Mouse (Mus musculus) hindbrain, embryonic 14.5 days (tissue): ENCODE data around the gene Hspb8. TPM values are rescaled to one million over a fixed set of nuclear protein-coding genes. Genes with fewer than 3 reads are reported as not detected.

Experiments used
- ATAC-seq: fragments of 200-750 bp; cut with Nextera tagmentation; 2 replicates; pipeline ENCODE4 v1.8.0; 2017; ENCODE audit warnings: moderate number of reproducible peaks, mild to moderate bottlenecking, moderate TSS enrichment, moderate library complexity; ENCODE audit not compliant: low FRiP score
- DNase-seq: peaks from one replicate; pipeline ENCODE4 v3.0.0-alpha.2; 2015; ENCODE audit warnings: low spot score
- H3K27ac ChIP-seq: fragments of 300-500 bp; sonication (generic); 2 replicates; pipeline ENCODE4 v1.5.1; 2014; ENCODE audit warnings: mild to moderate bottlenecking, moderate library complexity
- H3K27me3 ChIP-seq: fragments of 300-500 bp; sonication (generic); 2 replicates; pipeline ENCODE4 v1.6.1; 2014; ENCODE audit warnings: mild to moderate bottlenecking, low read length, mixed read lengths; ENCODE audit not compliant: control insufficient read depth, insufficient read depth
- H3K36me3 ChIP-seq: fragments of 300-500 bp; sonication (generic); replicated peaks from 2 replicates; pipeline ENCODE4 v1.6.1; 2014; ENCODE audit not compliant: control insufficient read depth, insufficient read depth
- H3K4me1 ChIP-seq: fragments of 300-500 bp; sonication (generic); replicated peaks from 2 replicates; pipeline ENCODE4 v1.6.1; 2014; ENCODE audit warnings: antibody characterized with exemption, low read length, mixed read lengths; ENCODE audit not compliant: control insufficient read depth, insufficient read depth
- H3K4me2 ChIP-seq: fragments of 300-500 bp; sonication (generic); replicated peaks from 2 replicates; pipeline ENCODE4 v1.6.1; 2014; ENCODE audit warnings: mild to moderate bottlenecking, moderate library complexity
- H3K4me3 ChIP-seq: fragments of 300-500 bp; sonication (generic); replicated peaks from 2 replicates; pipeline ENCODE4 v1.5.1; 2014; ENCODE audit warnings: mild to moderate bottlenecking, low read length
- H3K9ac ChIP-seq: fragments of 300-500 bp; sonication (generic); 2 replicates; pipeline ENCODE4 v1.6.1; 2014
- H3K9me3 ChIP-seq: fragments of 300-500 bp; sonication (generic); 2 replicates; pipeline ENCODE4 v1.6.1; 2016; ENCODE audit warnings: low read length; ENCODE audit not compliant: control insufficient read depth
- WGBS: fragments of 180-500 bp; shearing (Covaris S2); extraction: QIAGEN DNeasy Blood & Tissue Kit; methylation state at CpG from one replicate; pipeline ENCODE4 v1.1.7; 2014; 5-methylcytosine and 5-hydroxymethylcytosine counted together
- polyA plus RNA-seq: library from polyadenylated mRNA; unstranded; fragments of >200 nt; fragmentation: Nextera tagmentation; extraction: Ambion mirVana; gene quantifications from 2 replicates; pipeline ENCODE4 v1.2.1, GENCODE M21; 2014

The Hspb8 gene
- polyA plus RNA-seq, 1 experiment from 2014 or later, result 5.6 TPM

DNA sequence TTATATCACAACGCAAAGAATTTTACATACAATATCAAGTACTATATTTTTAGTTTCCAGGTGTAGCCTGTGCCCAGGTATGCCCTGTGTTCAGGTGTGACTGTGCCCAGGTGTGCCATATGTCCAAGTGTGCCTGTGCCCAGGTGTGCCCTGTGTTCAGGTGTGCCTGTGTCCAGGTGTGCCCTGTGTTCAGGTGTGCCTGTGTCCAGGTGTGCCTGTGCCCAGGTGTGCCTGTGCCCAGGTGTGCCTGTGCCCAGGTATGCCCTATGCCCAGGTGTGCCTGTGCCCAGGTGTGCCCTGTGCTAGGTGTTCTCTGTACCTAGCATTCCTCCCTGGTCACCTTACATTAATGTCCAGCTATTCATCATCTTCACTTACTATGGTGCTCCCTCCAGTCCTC is 16.7 kb downstream of the Hspb8 start:
- Histone ChIP-seq H3K27me3 (no peaks in the 10 kb centered on the region), H3K4me1 (peaks cover 21% of the 10 kb centered on the region; the same call in 1 of the 2 replicates), H3K4me3 (no peak overlapping the region), H3K4me2 (no peak overlapping the region), H3K9me3 (no peaks in the 10 kb centered on the region), H3K9ac (no peak overlapping the region), H3K36me3 (no peaks in the 10 kb centered on the region), H3K27ac (no peak overlapping the region)
- DNase-seq (no peak), ATAC-seq (no peak)
- WGBS, result 98% methylated on average over 1 of the region's 1 CpGs

DNA sequence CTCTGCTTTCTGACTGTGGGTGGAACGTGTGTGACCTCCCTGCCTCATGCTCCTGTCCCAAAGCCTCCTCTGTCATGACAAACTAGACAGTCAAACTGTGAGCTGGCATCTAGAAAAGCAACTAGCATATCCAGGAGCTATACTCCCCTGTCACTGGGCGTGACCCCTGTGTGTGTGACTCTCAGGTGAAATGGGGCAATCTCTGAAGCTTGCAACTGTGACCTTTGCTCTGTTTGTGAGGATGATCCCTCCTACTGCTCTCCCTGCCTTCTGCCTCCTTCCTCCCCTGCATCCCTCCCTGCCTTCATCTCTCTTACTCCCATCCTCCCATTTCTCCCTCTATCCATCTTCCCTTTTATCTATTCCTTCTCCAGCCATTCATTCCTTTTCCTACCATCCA is 18.6 kb downstream of the Hspb8 start:
- H3K27me3 ChIP-seq, result no peaks in the 10 kb centered on the region
- WGBS, result 83% methylated on average over 2 of the region's 2 CpGs
- ATAC-seq, result no peak
- H3K36me3 ChIP-seq, result no peaks in the 10 kb centered on the region
- no peak overlapping the region for H3K4me3 ChIP-seq
- H3K9me3 ChIP-seq, result no peaks in the 10 kb centered on the region
- H3K27ac ChIP-seq, result no peak overlapping the region
- no peak overlapping the region for H3K9ac ChIP-seq
- no peak for DNase-seq
- no peak overlapping the region for H3K4me2 ChIP-seq
- H3K4me1 ChIP-seq, result peaks cover 7% of the 10 kb centered on the region; the same call in 1 of the 2 replicates

DNA sequence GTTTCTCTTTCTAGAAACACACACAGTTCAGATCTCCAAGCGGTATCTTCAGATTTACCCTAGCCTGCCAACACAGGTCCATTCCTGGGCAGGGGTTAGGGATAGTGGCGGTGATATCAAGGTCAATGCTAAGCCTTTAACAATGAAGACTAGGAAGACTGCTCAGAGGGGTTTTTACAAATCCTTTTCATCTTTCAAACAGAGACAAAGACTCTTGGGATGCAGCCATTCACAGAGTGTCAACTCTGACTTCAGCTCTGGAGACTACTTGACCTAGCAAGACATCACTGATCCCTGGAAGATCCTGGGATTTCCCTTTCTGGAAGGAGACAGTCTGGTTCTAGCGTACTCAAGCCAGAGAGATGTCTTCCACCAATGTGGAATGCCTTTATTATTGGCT is 21.9 kb downstream of the Hspb8 start:
- no peak overlapping the region for H3K4me2 ChIP-seq
- no peak for ATAC-seq
- no peak overlapping the region for H3K9ac ChIP-seq
- H3K9me3 ChIP-seq, result no peaks in the 10 kb centered on the region
- no peak for DNase-seq
- no peak overlapping the region for H3K4me3 ChIP-seq
- H3K4me1 ChIP-seq, result no peaks in the 10 kb centered on the region
- H3K27ac ChIP-seq, result no peak overlapping the region
- WGBS, result 84% methylated on average over 3 of the region's 3 CpGs
- no peaks in the 10 kb centered on the region for H3K27me3 ChIP-seq
- H3K36me3 ChIP-seq, result no peaks in the 10 kb centered on the region

DNA sequence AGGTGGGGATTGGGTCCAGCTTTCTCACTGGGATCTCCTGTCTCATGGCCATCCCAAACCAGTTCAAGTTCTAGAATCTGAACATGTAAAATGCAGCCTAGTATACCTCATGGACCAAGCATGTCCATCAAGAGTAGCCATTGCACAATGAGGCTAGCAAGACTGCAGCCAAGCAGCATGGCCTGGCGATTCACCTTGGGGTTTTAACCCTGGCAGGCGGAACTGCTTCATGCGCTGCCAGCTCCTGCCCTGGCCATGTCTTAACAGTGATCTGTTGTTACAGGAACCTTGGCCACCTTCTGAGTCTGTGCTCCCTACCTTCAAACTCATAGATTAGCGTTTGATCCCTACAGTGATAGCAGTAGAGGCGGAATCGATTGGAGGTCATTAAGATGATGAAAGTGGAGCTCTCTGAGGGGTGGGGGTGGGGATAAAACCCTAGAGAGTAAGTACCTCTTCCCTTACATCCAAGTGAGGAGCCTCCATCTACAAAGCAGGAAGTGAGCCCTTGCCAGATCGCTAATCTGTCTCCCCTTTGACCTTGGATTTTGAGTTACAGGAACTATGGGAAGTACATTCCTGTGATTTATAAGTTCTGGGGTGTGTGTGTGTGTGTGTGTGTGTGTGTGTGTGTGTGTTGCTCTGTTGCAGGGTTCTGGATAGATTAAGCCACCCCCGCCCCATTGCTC is 22.5 kb downstream of the Hspb8 start:
- DNase-seq, result no peak
- no peaks in the 10 kb centered on the region for H3K4me1 ChIP-seq
- no peak overlapping the region for H3K27ac ChIP-seq
- no peak for ATAC-seq
- no peak overlapping the region for H3K4me3 ChIP-seq
- 80% methylated on average over 8 of the region's 8 CpGs for WGBS
- no peaks in the 10 kb centered on the region for H3K36me3 ChIP-seq
- H3K9me3 ChIP-seq, result no peaks in the 10 kb centered on the region
- H3K9ac ChIP-seq, result no peak overlapping the region
- H3K4me2 ChIP-seq, result no peak overlapping the region
- no peaks in the 10 kb centered on the region for H3K27me3 ChIP-seq

DNA sequence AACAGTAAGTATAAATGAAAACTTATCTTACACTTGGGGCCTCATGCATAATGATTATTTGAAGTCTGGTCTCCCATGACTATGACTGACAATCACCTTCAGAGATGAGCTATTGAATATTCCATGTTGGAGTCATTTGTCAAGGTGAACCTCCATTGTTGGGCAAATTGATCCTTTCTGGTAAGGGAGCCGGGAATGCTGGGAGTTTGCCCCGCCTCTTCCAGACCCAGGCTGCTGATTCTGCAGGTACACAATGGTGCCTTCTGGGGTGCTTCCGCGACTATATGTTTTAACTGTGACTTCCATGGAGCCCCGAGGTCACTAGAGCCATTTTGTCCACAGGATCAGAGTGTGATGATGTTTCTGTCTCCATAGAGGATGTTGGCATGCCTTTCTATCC is 26.6 kb downstream of the Hspb8 start:
- Histone ChIP-seq H3K27ac (no peak overlapping the region), H3K4me2 (no peak overlapping the region), H3K4me3 (no peak overlapping the region), H3K9me3 (no peaks in the 10 kb centered on the region), H3K9ac (no peak overlapping the region), H3K27me3 (no peaks in the 10 kb centered on the region), H3K4me1 (no peaks in the 10 kb centered on the region), H3K36me3 (no peaks in the 10 kb centered on the region)
- no peak for ATAC-seq
- no peak for DNase-seq
- 84% methylated on average over 5 of the region's 5 CpGs for WGBS

DNA sequence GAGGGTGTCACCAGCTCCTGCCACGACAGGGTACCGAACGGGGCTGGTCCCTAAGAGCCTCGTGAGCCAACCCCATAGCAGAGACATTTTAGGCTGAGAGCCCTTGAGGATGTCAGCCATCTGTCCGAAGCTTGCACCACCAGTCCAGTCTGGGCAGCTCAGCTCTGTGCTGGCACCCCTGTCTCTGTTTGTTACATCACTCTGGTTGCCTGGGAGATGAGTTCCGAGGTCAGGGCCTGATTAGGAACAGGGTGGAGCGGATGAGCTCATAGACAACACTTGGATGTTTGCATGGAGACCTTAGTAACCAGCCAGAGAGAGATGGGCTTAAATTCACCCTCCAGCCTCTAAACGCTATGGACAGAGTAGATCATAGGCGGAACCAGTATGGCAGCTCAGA is 30.1 kb downstream of the Hspb8 start:
- no peaks in the 10 kb centered on the region for H3K27me3 ChIP-seq
- 66% methylated on average over 9 of the region's 9 CpGs for WGBS
- H3K9ac ChIP-seq, result no peak overlapping the region
- H3K27ac ChIP-seq, result no peak overlapping the region
- no peaks in the 10 kb centered on the region for H3K36me3 ChIP-seq
- H3K4me2 ChIP-seq, result no peak overlapping the region
- ATAC-seq (no peak), DNase-seq (no peak)
- no peaks in the 10 kb centered on the region for H3K9me3 ChIP-seq
- no peaks in the 10 kb centered on the region for H3K4me1 ChIP-seq
- H3K4me3 ChIP-seq, result no peak overlapping the region

DNA sequence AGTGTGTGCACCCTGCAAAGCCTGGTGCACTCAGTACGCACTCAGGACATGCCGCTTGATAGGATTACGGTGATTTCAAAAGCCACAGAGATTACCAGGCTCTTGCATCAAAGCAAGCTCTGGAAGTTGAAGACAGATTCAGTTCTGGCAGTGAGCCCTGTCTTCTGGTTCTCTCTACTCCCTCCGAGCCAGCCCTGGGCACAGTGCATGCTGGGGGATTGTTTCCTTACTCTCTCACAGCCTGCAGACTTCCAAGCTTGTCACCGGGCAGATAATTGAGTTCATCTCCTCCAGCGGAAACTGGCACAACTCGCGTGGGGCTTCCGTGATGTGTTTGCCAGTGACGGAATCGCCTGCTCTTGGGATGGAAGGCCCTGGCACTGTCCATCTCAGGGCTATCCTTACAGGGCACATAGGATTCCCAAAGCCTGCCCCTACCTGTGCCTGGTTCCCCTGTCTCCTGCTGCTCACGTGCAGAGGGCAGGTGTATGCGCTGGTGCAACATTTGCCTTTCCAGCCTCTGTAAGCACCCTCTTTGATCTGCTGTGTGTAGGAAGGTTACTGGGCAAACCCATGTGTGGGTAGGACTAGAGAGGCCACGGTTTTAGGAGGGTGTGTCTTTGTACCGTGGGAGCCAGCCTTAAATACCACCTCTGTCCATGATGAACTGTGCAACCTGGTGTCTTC is 32.7 kb downstream of the Hspb8 start:
- DNase-seq, result peak; percentile 54

DNA sequence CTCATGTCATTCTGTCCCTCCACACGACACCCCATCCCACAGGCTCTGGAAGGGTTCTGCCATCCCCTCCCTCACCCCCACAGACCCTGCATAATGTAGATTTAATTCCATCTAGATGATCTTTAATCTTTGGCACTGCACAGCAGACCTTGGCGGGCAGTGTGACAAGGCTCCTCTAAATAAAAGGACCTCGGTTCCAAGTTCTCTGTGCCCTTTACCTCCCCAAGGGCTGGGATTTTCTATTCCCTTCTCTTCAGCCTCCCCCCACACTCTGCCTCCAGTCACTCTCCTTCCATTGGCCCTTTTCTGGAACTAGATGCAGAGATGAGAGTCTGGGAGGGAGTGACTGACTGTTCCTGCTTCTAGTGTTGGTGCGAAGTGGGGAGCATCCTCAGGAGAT is 33.3 kb downstream of the Hspb8 start:
- 77% methylated on average over 4 of the region's 4 CpGs for WGBS
- Histone ChIP-seq H3K36me3 (no peaks in the 10 kb centered on the region), H3K27ac (no peak overlapping the region), H3K4me2 (no peak overlapping the region), H3K9ac (no peak overlapping the region), H3K4me1 (no peaks in the 10 kb centered on the region), H3K9me3 (no peaks in the 10 kb centered on the region), H3K27me3 (no peaks in the 10 kb centered on the region), H3K4me3 (no peak overlapping the region)
- ATAC-seq, result peak; percentile 8; the same call in 1 of the 2 replicates
- no peak for DNase-seq

More for the DNA sequence above, 32.7 kb downstream of the Hspb8 start:
- H3K9ac ChIP-seq, result no peak overlapping the region
- peak; percentile 66; the same call in 1 of the 2 replicates for ATAC-seq
- H3K27ac ChIP-seq, result peak overlapping the region; percentile 27; the same call in 1 of the 2 replicates
- H3K4me1 ChIP-seq, result no peaks in the 10 kb centered on the region
- no peak overlapping the region for H3K4me3 ChIP-seq
- no peak overlapping the region for H3K4me2 ChIP-seq
- H3K27me3 ChIP-seq, result no peaks in the 10 kb centered on the region
- no peaks in the 10 kb centered on the region for H3K9me3 ChIP-seq
- no peaks in the 10 kb centered on the region for H3K36me3 ChIP-seq
- 57% methylated on average over 15 of the region's 15 CpGs for WGBS

DNA sequence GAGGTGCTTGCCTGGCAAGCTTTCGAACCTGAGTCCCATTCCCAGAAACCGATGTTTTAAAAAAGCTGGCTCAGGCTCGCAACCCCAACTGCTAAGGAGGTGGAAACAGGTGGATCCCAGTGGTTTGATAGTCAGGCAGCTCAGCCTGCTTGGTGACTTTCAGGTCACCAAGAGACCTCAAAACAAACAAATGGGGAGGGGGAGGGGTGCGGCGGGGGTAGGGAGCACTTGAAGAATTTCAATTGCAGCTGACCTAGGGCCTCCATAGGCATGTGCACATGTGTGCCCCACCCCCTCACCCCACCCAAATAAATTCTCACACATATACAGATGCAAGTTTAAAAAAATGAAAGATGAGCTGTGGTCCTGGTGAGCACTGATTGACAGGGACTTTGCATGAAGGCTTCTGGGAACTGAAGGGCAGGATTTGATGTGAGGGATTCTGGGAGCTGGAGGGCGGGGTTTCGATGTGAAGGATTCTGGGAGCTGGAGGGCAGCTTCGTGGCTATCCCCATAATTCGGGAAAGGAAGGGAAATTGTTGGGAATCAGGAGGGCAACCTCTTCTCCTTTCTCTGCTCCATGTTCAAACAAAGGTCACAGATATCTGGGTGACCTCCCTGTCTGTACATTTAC is 35.2 kb downstream of the Hspb8 start:
- WGBS, result 82% methylated on average over 9 of the region's 9 CpGs
- H3K4me3 ChIP-seq, result no peak overlapping the region
- H3K27ac ChIP-seq, result no peak overlapping the region
- no peak for ATAC-seq
- H3K4me1 ChIP-seq, result no peaks in the 10 kb centered on the region
- H3K9me3 ChIP-seq, result no peaks in the 10 kb centered on the region
- H3K4me2 ChIP-seq, result no peak overlapping the region
- DNase-seq, result no peak
- H3K36me3 ChIP-seq, result no peaks in the 10 kb centered on the region
- no peaks in the 10 kb centered on the region for H3K27me3 ChIP-seq
- H3K9ac ChIP-seq, result no peak overlapping the region
